Mouse (Mus musculus) lung, postnatal 0 days (tissue): Measurements from ENCODE around the gene Opn1sw. TPM values are rescaled to one million over a fixed set of nuclear protein-coding genes. Genes with fewer than 3 reads are reported as not detected.

Experiments used
- ATAC-seq: fragments of 200-750 bp; cut with Nextera tagmentation; 2 replicates; pipeline ENCODE4 v1.8.0; 2017; ENCODE audit warnings: moderate library complexity
- DNase-seq: peaks from one replicate; pipeline ENCODE4 v3.0.0-alpha.2; 2016; ENCODE audit warnings: low spot score
- H3K27ac ChIP-seq: fragments of 300-500 bp; sonication (generic); 2 replicates; pipeline ENCODE4 v1.5.1; 2014; ENCODE audit warnings: antibody characterized with exemption, mild to moderate bottlenecking, low read length, mixed read lengths
- H3K27me3 ChIP-seq: fragments of 300-500 bp; sonication (generic); replicated peaks from 2 replicates; pipeline ENCODE4 v1.6.1; 2014; ENCODE audit warnings: low read length, mixed read lengths; ENCODE audit not compliant: insufficient read depth
- H3K36me3 ChIP-seq: fragments of 300-500 bp; sonication (generic); 2 replicates; pipeline ENCODE4 v1.6.1; 2014; ENCODE audit warnings: low read length, mixed read lengths; ENCODE audit not compliant: insufficient read depth
- H3K4me1 ChIP-seq: fragments of 300-500 bp; sonication (generic); 2 replicates; pipeline ENCODE4 v1.6.1; 2014; ENCODE audit warnings: antibody characterized with exemption, low read depth, low read length, mixed read lengths; ENCODE audit not compliant: insufficient read depth
- H3K4me2 ChIP-seq: fragments of 300-500 bp; sonication (generic); replicated peaks from 2 replicates; pipeline ENCODE4 v1.6.1; 2014; ENCODE audit warnings: low read depth, mild to moderate bottlenecking, low read length, moderate library complexity, mixed read lengths
- H3K4me3 ChIP-seq: fragments of 300-500 bp; sonication (generic); 2 replicates; pipeline ENCODE4 v1.5.1; 2014; ENCODE audit warnings: low read depth, low read length
- H3K9ac ChIP-seq: fragments of 300-500 bp; sonication (generic); replicated peaks from 2 replicates; pipeline ENCODE4 v1.6.1; 2014; ENCODE audit warnings: low read depth, mild to moderate bottlenecking
- H3K9me3 ChIP-seq: fragments of 300-500 bp; sonication (generic); 2 replicates; pipeline ENCODE4 v1.6.1; 2016; ENCODE audit warnings: low read length, mixed read lengths
- CTCF ChIP-seq: IDR thresholded peaks from 2 replicates; pipeline ENCODE4 v1.5.1; 2016; ENCODE audit warnings: antibody characterized with exemption, mild to moderate bottlenecking
- EP300 ChIP-seq: IDR thresholded peaks from 2 replicates; pipeline ENCODE4 v1.6.1; 2016; ENCODE audit warnings: antibody characterized with exemption, mild to moderate bottlenecking, control low read depth
- WGBS: fragments of 180-500 bp; shearing (Covaris S2); extraction: QIAGEN DNeasy Blood & Tissue Kit; methylation state at CpG from one replicate; pipeline ENCODE4 v1.1.7; 2014; 5-methylcytosine and 5-hydroxymethylcytosine counted together
- polyA plus RNA-seq: library from polyadenylated mRNA; unstranded; fragments of >200 nt; fragmentation: Nextera tagmentation; extraction: Ambion mirVana; gene quantifications from 2 replicates; pipeline ENCODE4 v1.2.1, GENCODE M21; 2015

Opn1sw gene
- 0.30 and 0.56 TPM in 2 replicates for polyA plus RNA-seq

GRCm38 (mm10) chr6:29388052-29388518, at the start of gene Opn1sw:
Opn1sw (minus strand) TSS chr6:29388468.
- peak; percentile 65 for ATAC-seq
- Histone ChIP-seq H3K27me3 (0 out of 2 replicates have a peak, but pooled peaks cover 3% of the 10 kb centered on the region), H3K27ac (no peak within 1 kb of the TSS; the same call in 1 of the 2 replicates), H3K4me1 (peaks cover 3% of the 10 kb centered on the region; the same call in 1 of the 2 replicates), H3K4me2 (peak within 1 kb of the TSS; percentile 39), H3K9ac (no peak within 1 kb of the TSS), H3K9me3 (no peaks in the 10 kb centered on the region), H3K36me3 (no peaks in the 10 kb centered on the region), H3K4me3 (no peak within 1 kb of the TSS)
- peak; percentile 60 for DNase-seq
- WGBS: 2% methylated on average over 12 of the region's 12 CpGs
- no peak for TF ChIP-seq EP300

- Histone ChIP-seq H3K27me3 (0 out of 2 replicates have a peak, but pooled peaks cover 6% of the 10 kb centered on the region), H3K4me2 (no peak overlapping the region), H3K36me3 (no peaks in the 10 kb centered on the region), H3K9me3 (no peaks in the 10 kb centered on the region), H3K4me3 (no peak overlapping the region), H3K9ac (no peak overlapping the region), H3K27ac (no peak overlapping the region), H3K4me1 (no peaks in the 10 kb centered on the region)
- DNase-seq: peak; percentile 59
- WGBS: 13% methylated on average over 11 of the region's 11 CpGs
- ATAC-seq: peak; percentile 31
- no peak for TF ChIP-seq EP300
- no peak for TF ChIP-seq CTCF
Measured at GRCm38 (mm10) chr6:29436461-29436934, 48.2 kb upstream of the Opn1sw start.

GRCm38 (mm10) chr6:29435940-29436451, 47.7 kb upstream of the Opn1sw start:
- Histone ChIP-seq H3K36me3 (no peaks in the 10 kb centered on the region), H3K27ac (no peak overlapping the region), H3K9ac (no peak overlapping the region), H3K4me3 (no peak overlapping the region), H3K9me3 (no peaks in the 10 kb centered on the region), H3K27me3 (0 out of 2 replicates have a peak, but pooled peaks cover 6% of the 10 kb centered on the region), H3K4me2 (no peak overlapping the region), H3K4me1 (no peaks in the 10 kb centered on the region)
- ATAC-seq (peak; percentile 15), DNase-seq (no peak)
- WGBS: 27% methylated on average over 6 of the region's 6 CpGs
- TF ChIP-seq CTCF: no peak
- no peak for TF ChIP-seq EP300

GRCm38 (mm10) chr6:29434911-29435691, 46.8 kb upstream of the Opn1sw start:
- Histone ChIP-seq H3K36me3 (no peaks in the 10 kb centered on the region), H3K9me3 (no peaks in the 10 kb centered on the region), H3K4me3 (0 out of 2 replicates have a peak overlapping the region, but pooled peaks have one; percentile 4), H3K27me3 (0 out of 2 replicates have a peak, but pooled peaks cover 6% of the 10 kb centered on the region), H3K9ac (no peak overlapping the region), H3K4me1 (no peaks in the 10 kb centered on the region), H3K27ac (no peak overlapping the region), H3K4me2 (0 out of 2 replicates have a peak overlapping the region, but pooled peaks have one; percentile 0)
- DNase-seq (no peak), ATAC-seq (0 out of 2 replicates have a peak, but pooled peaks have one; percentile 13)
- TF ChIP-seq CTCF: no peak
- no peak for TF ChIP-seq EP300
- WGBS: 13% methylated on average over 13 of the region's 13 CpGs

- Histone ChIP-seq H3K4me2 (peak overlapping the region; percentile 90), H3K36me3 (no peaks in the 10 kb centered on the region), H3K27ac (no peak overlapping the region), H3K9me3 (no peaks in the 10 kb centered on the region), H3K4me1 (no peaks in the 10 kb centered on the region), H3K9ac (no peak overlapping the region), H3K27me3 (0 out of 2 replicates have a peak, but pooled peaks cover 6% of the 10 kb centered on the region), H3K4me3 (peak overlapping the region; percentile 51)
- TF ChIP-seq CTCF: no peak
- no peak for TF ChIP-seq EP300
- DNase-seq (no peak), ATAC-seq (no peak)
- 9% methylated on average over 27 of the region's 27 CpGs for WGBS
Measured at GRCm38 (mm10) chr6:29433804-29434795, 45.8 kb upstream of the Opn1sw start.
